Mouse (Mus musculus): ENCODE data around the gene Tfcp2l1. TPM values are rescaled to one million over a fixed set of nuclear protein-coding genes. Genes with fewer than 3 reads are reported as not detected.
"Not testable (repeated sequence)": the region's sequence is repeated elsewhere in the genome, so short reads cannot be mapped to it uniquely, and the experiment has no call there.

Tfcp2l1 gene
- 0.22 and 0.45 TPM in 2 replicates for polyA plus RNA-seq (2015; fragmentation: Nextera tagmentation; extraction: Ambion mirVana)

DNA sequence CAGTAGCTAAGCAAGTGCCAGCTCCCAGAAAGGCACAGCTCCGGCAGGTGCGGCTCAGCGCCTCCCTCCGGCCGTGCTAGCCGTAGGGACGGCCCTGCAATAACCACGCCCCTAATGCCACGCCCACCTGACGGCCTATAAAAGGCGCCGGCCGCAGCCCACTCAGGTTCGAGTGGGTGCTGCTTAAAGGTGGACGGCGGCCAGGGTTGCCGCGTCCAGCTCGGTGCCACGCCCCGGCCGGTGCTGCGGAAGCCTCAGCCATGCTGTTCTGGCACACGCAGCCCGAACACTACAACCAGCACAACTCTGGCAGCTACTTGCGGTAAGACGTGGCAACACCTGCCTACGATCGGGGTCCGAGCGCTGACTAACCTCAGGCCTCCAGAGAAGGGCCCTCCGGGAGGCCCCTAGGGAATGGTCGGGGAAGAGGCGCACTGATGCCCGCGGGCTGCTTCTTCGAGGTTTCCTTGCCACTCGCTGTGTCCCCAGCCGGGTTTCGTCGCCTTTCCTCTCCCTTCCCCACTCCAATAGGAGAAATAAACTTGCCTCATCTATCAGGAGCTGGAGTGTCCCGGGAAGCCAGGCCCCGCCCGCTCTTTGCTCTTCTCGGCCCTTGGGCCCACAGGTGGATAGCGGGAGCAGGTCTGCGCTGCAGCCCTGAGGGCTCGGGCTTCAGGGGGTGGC is at the start of gene Tfcp2l1:
Gene Tfcp2l1 (plus strand): TSS at position 165 of the 684 bp plus-strand sequence.
- Histone ChIP-seq H3K4me1 (peaks cover 12% of the 10 kb centered on the region), H3K27ac (replicated peaks) (no peak within 1 kb of the TSS), H3K27me3 (peaks cover 5% of the 10 kb centered on the region; the same call in 1 of the 2 replicates), H3K4me3 (peak within 1 kb of the TSS; percentile 51), H3K9me3 (no peaks in the 10 kb centered on the region), H3K9ac (replicated peaks) (peak within 1 kb of the TSS; percentile 34), H3K4me2 (replicated peaks) (peak within 1 kb of the TSS; percentile 87), H3K36me3 (no peaks in the 10 kb centered on the region)
- under 1% methylated on average over 48 of the region's 48 CpGs for WGBS
- peak; percentile 87 for ATAC-seq (replicated peaks)

DNA sequence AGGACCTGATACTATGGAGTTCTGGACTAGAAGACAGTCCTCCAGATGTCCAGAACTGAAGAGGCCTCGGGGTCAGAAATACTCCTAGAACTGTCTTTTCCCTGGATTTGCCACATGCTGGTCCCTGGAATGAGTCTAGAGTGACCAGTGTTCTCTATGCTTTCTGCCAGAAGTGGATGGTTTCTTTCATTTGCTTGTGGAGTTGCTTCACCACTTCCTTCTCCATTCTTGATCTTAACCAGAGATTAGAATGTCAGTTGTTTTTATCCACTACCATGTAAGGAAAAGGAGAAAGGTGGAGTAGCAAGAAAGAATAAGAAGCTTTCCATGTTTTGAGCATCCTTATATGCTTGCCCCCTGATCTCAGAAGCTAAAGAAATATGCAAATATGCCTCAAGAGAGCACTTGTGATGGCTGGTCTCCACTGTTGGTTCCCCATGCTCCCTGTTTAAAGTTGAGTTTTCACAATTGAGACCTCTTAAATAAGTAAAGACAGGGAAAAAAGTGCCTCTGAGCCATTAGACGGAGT is 47.5 kb upstream of the Tfcp2l1 start:
- peaks cover 48% of the 10 kb centered on the region for H3K36me3 ChIP-seq
- 88% methylated on average over 2 of the region's 2 CpGs for WGBS

DNA sequence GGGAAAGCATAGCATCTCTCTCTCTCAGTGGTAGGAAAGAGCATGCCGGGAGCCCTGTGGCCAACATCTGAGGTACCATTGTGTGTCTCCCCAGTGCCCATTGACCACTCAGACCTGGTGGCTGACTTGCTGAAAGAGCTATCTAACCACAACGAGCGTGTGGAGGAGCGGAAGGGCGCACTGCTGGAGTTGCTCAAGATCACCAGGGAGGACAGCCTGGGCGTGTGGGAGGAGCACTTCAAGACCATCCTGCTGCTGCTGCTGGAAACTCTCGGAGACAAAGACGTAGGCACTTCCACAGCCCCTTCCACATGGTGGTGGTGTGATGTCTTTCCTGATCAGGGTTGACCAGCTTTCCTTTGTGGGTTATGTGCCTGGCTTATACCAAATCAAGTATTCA is 46.6 kb upstream of the Tfcp2l1 start:
- peaks cover 39% of the 10 kb centered on the region for H3K36me3 ChIP-seq
- no peak for ATAC-seq (replicated peaks)
- H3K9ac ChIP-seq (replicated peaks), result no peak overlapping the region
- no peak overlapping the region for H3K4me2 ChIP-seq (replicated peaks)
- no peak overlapping the region for H3K27ac ChIP-seq (replicated peaks)
- H3K27me3 ChIP-seq, result no peaks in the 10 kb centered on the region
- H3K4me1 ChIP-seq, result no peaks in the 10 kb centered on the region
- H3K9me3 ChIP-seq, result no peaks in the 10 kb centered on the region
- whole genome bisulfite sequencing, result 95% methylated on average over 8 of the region's 8 CpGs
- no peak overlapping the region for H3K4me3 ChIP-seq

More for the DNA sequence above, 47.5 kb upstream of the Tfcp2l1 start:
- H3K4me1 ChIP-seq, result no peaks in the 10 kb centered on the region
- no peak overlapping the region for H3K9ac ChIP-seq (replicated peaks)
- ATAC-seq (replicated peaks), result no peak
- no peaks in the 10 kb centered on the region for H3K27me3 ChIP-seq
- no peaks in the 10 kb centered on the region for H3K9me3 ChIP-seq
- H3K27ac ChIP-seq (replicated peaks), result no peak overlapping the region
- no peak overlapping the region for H3K4me2 ChIP-seq (replicated peaks)
- H3K4me3 ChIP-seq, result no peak overlapping the region

DNA sequence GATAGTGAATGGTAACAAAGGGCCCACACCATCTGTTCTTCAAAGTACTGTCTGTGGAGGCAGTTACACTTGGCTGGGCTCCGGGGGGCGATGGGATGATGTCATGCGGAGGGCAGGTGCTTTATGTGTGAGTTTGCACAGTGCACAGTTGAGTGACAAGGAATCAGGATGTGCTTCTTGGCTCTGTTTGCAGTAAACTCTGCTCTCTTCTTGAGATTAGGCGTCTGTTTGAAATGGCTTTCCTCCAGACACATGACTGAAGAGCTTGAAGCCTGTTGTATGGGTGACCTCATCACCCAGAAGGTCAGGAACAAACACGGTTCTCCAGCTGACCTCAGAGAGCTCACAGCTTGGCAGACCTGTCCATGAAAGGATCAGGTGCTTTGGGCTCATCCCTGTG is 38.0 kb upstream of the Tfcp2l1 start:
- WGBS, result 67% methylated on average over 5 of the region's 5 CpGs
- no peaks in the 10 kb centered on the region for H3K27me3 ChIP-seq
- H3K4me3 ChIP-seq, result no peak overlapping the region
- H3K4me2 ChIP-seq (replicated peaks), result no peak overlapping the region
- peaks cover 49% of the 10 kb centered on the region for H3K36me3 ChIP-seq
- H3K27ac ChIP-seq (replicated peaks), result no peak overlapping the region
- no peak for ATAC-seq (replicated peaks)
- H3K4me1 ChIP-seq, result no peaks in the 10 kb centered on the region
- no peaks in the 10 kb centered on the region for H3K9me3 ChIP-seq
- H3K9ac ChIP-seq (replicated peaks), result no peak overlapping the region

DNA sequence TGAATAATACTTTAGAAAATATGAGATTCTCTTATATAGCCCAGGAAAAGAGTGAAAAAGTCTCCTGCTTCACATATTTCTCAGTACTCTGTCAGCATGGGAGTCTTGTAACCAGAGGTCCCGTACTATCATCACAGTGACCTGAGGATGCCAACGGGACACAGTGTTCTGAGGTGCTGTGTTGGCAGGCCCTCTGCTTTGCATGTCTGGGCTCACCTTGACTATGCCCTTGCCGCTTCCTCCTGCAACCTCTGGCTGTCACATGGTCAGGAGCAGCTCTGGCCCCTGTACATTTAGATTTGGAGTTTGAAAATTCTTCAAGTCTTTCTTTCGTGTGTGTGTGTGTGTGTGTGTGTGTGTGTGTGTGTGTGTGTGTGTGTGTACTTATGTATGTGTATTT is 34.8 kb upstream of the Tfcp2l1 start:
- Histone ChIP-seq H3K4me3 (no peak overlapping the region), H3K27ac (replicated peaks) (no peak overlapping the region), H3K9ac (replicated peaks) (no peak overlapping the region), H3K4me1 (no peaks in the 10 kb centered on the region), H3K36me3 (peaks cover 75% of the 10 kb centered on the region), H3K4me2 (replicated peaks) (no peak overlapping the region), H3K27me3 (no peaks in the 10 kb centered on the region), H3K9me3 (no peaks in the 10 kb centered on the region)
- ATAC-seq (replicated peaks), result no peak
- 92% methylated on average over 4 of the region's 4 CpGs for WGBS

DNA sequence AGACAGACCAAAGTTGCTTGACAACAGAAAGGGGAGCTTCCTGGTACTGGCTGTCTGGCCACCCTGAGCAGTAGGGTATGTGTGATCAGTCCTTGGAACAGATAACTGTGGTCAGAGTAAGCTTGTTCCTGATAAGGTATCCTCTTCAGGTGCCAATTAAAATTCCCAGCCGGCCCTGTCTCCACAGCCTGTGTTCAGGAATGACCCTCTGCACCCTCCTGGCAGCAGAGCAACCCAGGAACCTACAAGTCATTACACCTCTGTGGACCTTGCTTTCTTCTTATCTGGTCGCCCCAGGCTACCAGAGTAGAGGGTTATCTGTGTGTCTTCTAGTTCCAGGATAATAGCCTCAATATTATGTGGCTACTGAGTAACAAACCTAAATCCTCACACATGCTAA is 32.4 kb upstream of the Tfcp2l1 start:
- no peaks in the 10 kb centered on the region for H3K4me1 ChIP-seq
- H3K36me3 ChIP-seq, result peaks cover 81% of the 10 kb centered on the region
- H3K9ac ChIP-seq (replicated peaks), result no peak overlapping the region
- WGBS, result 83% methylated on average over 2 of the region's 2 CpGs
- H3K27ac ChIP-seq (replicated peaks), result no peak overlapping the region
- H3K4me3 ChIP-seq, result no peak overlapping the region
- no peak for ATAC-seq (replicated peaks)
- no peaks in the 10 kb centered on the region for H3K9me3 ChIP-seq
- no peak overlapping the region for H3K4me2 ChIP-seq (replicated peaks)
- no peaks in the 10 kb centered on the region for H3K27me3 ChIP-seq

DNA sequence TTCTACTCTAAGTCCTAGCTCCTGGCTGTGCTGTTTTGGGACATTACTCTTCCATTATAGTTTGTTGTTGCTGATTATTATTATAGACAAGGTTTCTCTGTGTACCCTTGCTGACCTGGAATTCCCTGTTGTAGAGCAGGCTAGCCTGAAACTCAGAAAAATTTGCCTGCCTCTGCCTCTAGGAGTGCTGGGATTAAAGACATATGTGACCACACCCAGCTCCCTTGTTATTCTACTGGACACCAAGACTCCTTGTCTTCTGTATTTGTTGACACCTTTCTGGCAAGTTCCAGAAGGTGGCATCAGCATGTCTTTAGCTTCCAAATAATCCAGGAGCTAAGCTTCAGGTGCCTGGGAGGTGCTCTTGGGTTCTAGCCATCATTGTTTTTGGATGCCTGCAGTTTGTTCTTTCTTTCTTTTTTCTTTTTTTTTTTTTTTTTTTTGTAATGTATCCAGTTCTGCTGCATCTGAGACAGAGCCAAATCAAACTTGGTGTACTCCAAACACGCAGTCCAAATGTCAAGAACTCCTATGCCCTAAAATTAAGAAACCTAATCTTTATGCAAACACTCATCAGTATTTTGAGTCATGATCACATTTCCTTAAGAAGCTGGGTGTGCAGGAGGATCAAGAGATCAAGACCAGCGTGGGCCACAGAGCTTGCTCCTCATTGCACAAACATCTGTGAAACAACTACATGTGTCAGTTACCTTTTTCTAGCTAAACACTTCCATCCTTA is 30.1 kb upstream of the Tfcp2l1 start:
- Histone ChIP-seq H3K27ac (replicated peaks) (no peak overlapping the region), H3K4me2 (replicated peaks) (no peak overlapping the region), H3K9ac (replicated peaks) (no peak overlapping the region), H3K27me3 (no peaks in the 10 kb centered on the region), H3K4me1 (no peaks in the 10 kb centered on the region), H3K36me3 (peaks cover 85% of the 10 kb centered on the region), H3K4me3 (no peak overlapping the region), H3K9me3 (no peaks in the 10 kb centered on the region)
- WGBS, result 90% methylated on average over 2 of the region's 2 CpGs
- ATAC-seq (replicated peaks), result no peak

DNA sequence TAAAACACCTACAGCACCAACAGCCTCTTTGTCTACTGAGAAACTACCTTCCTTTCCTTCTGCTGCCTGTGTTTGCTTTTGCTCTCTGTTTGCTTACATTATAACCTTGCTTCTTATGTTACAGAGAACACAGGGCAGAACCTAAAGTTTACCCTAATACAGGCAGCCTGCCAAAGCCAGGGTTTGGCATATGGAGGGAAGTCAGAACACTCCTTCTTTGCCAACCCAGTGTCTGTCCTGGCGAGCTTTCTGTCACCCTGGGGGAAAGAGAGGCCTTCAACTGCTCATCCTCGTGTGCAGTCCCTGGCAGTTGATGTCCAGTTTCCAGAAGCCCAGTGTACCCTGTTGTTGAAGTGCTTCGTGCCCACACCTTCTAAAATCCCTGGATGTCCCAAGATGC is 29.4 kb upstream of the Tfcp2l1 start:
- no peak overlapping the region for H3K4me3 ChIP-seq
- no peak for ATAC-seq (replicated peaks)
- H3K4me1 ChIP-seq, result no peaks in the 10 kb centered on the region
- no peak overlapping the region for H3K4me2 ChIP-seq (replicated peaks)
- WGBS, result 67% methylated on average over 3 of the region's 3 CpGs
- H3K9me3 ChIP-seq, result no peaks in the 10 kb centered on the region
- H3K9ac ChIP-seq (replicated peaks), result no peak overlapping the region
- H3K27me3 ChIP-seq, result no peaks in the 10 kb centered on the region
- no peak overlapping the region for H3K27ac ChIP-seq (replicated peaks)
- peaks cover 88% of the 10 kb centered on the region for H3K36me3 ChIP-seq

DNA sequence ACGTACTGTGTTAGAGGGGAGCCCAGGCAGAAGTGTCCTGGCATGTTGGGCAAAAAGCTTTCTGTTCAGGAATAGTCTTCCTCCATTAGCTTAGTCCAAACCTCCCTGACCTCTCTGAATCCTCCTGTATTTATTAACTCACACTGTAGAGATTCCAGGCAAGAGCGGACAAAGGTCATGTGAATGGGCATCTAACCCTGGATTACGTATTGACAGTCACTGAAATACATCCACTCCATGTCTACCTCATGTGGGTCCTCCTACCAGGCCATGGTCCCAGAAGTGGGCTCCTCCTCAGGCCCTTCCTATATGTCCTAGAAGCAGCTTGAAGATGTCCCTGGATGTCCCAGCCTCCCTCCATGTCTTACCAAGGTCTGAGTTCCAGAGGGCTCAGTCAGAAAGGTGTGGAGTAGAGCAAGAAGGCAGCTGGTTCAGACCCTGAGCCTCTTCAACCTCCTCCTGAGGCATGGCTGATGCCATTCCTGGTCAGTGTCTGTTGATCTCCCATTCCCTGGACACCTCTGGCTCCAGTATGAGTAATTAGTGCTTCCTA is 14.0 kb upstream of the Tfcp2l1 start:
- Histone ChIP-seq H3K9ac (replicated peaks) (no peak overlapping the region), H3K36me3 (peaks cover 17% of the 10 kb centered on the region), H3K4me2 (replicated peaks) (no peak overlapping the region), H3K4me1 (no peaks in the 10 kb centered on the region), H3K27me3 (no peaks in the 10 kb centered on the region), H3K9me3 (no peaks in the 10 kb centered on the region), H3K4me3 (no peak overlapping the region), H3K27ac (replicated peaks) (no peak overlapping the region)
- ATAC-seq (replicated peaks), result no peak
- WGBS, result 93% methylated on average over 3 of the region's 3 CpGs

DNA sequence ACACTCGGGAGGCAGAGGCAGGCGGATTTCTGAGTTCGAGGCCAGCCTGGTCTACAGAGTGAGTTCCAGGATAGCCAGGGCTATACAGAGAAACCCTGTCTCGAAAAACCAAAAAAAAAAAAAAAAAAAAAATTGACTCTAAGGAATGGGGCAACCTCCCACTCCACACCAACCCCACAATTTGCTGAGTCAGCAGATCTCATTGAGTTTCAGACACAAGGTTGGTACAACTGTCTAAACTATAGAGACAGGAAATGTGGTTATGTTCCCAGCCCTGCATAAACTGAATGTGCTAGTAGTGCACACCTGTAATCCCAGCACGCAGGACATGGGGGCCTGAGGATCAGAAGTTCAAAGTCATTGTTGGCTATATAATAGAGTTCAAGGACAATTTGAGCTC is 6.7 kb upstream of the Tfcp2l1 start:
- not testable (repeated sequence) for H3K4me2 ChIP-seq (replicated peaks); H3K27ac ChIP-seq (replicated peaks); H3K9ac ChIP-seq (replicated peaks); H3K36me3 ChIP-seq; H3K27me3 ChIP-seq; ATAC-seq (replicated peaks); H3K4me1 ChIP-seq; H3K9me3 ChIP-seq; H3K4me3 ChIP-seq
- WGBS, result 85% methylated on average over 5 of the region's 5 CpGs

DNA sequence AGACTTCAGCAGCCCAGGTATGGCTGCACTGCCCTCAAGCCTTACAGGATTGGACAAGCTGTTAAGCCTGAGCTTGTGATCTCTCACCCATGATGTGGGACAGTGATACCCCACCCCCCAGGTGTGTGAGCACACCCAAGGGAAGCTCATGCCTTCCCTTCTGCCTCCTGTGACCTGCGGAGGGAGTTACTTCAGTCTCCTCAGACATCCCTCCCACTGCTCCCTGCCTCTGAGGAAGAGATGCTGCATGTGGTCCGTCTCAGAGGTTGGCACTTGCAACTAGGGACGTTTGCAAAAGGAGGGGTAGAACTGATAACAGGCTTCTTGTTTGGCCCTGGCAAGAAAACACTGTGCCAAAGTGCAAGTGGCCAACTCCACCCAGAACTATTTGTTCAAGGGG is 4.9 kb upstream of the Tfcp2l1 start:
- H3K27me3 ChIP-seq, result peaks cover 4% of the 10 kb centered on the region; the same call in 1 of the 2 replicates
- H3K4me2 ChIP-seq (replicated peaks), result no peak overlapping the region
- no peak for ATAC-seq (replicated peaks)
- WGBS, result 60% methylated on average over 3 of the region's 3 CpGs
- H3K9me3 ChIP-seq, result no peaks in the 10 kb centered on the region
- no peak overlapping the region for H3K9ac ChIP-seq (replicated peaks)
- no peak overlapping the region for H3K27ac ChIP-seq (replicated peaks)
- no peak overlapping the region for H3K4me3 ChIP-seq
- H3K36me3 ChIP-seq, result no peaks in the 10 kb centered on the region
- peaks cover 6% of the 10 kb centered on the region for H3K4me1 ChIP-seq

DNA sequence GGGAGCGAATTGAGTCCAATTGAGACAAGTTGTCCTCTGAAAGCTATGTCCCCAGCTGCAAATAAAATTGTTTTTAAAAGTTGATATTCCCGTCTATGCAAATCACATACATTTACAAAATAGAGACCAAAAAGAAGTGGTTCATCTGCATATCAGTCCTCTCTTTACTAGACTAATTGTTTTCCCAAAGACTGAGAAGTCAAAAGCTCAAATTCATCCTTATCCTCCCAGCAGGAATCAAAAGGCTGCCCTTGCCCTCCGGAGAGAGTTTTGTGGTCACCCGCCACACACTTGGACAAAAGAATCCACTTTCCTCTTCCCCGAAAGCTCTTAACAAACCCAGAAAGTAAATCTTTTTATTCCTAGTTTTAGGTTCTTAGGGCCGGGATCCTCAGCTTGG is 2.3 kb upstream of the Tfcp2l1 start:
- no peak for ATAC-seq (replicated peaks)
- H3K4me2 ChIP-seq (replicated peaks), result no peak overlapping the region
- H3K36me3 ChIP-seq, result no peaks in the 10 kb centered on the region
- H3K9ac ChIP-seq (replicated peaks), result no peak overlapping the region
- H3K27me3 ChIP-seq, result peaks cover 5% of the 10 kb centered on the region; the same call in 1 of the 2 replicates
- peaks cover 12% of the 10 kb centered on the region for H3K4me1 ChIP-seq
- no peaks in the 10 kb centered on the region for H3K9me3 ChIP-seq
- WGBS, result 27% methylated on average over 6 of the region's 6 CpGs
- no peak overlapping the region for H3K27ac ChIP-seq (replicated peaks)
- no peak overlapping the region for H3K4me3 ChIP-seq

Data from forebrain, embryonic 15.5 days (tissue).